Mouse (Mus musculus): ENCODE results near the gene Tbce.
A peak's percentile ranks its signal among the peaks of the same experiment; 100 is the strongest.

Tbce gene

GRCm38 (mm10) chr13:13968629-13969111, 70.8 kb downstream of the Tbce start:
- peak; percentile 89 for DNase-seq (ENCODE audit: low read depth, low spot score)

- no peak for DNase-seq (ENCODE audit: low read depth, low spot score)
Measured at GRCm38 (mm10) chr13:13966172-13966571, 73.3 kb downstream of the Tbce start.

DNA sequence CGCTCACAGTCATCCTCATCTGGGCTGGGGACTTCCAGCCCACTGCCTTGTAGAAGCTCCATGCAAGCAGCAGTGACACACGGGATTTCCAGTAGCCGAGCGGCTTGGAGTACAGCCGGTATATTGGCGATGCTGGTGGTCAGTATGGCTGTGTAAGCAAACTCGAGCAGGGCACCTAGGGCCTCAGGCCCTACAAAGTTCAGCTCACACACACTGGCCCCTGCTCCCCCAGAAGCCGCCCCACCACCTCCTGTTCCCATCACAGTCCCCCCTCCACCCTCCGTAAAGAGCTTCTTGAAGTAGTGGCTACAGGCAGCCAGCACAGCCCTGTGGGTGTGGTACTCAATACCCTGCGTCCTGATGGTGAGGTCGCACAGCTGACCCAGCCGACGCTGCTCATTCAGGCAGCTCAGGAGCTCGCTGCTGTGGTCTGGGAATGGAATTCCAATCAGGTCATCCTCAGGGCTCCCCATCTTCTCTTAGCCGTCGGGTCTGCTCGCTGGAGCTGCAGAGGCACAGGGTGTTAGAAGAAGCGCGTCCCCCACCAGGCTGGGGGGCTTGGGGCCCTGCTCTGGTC, 74.0 kb downstream of the Tbce start:
- DNase-seq (ENCODE audit: low read depth, low spot score) = no peak

DNA sequence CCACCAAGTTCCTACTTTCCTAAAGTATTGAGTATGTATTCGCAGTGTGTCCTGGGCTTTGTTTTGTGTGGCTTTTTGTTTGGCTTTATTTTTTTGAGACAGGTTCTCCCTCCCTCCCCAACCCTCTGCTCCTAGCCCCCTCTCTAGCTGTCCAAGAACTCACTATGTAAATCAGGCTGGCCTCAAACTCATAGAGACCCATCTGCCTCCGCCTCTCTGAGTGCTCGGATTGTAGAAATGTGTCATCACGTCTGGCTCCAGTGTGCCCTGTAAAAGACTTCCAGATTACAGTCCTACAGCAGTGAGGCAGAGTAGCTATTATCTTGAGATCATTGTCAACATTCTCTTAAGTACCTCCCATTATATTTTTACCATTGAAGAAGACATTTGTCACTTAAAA, 78.4 kb downstream of the Tbce start:
- peak; percentile 7 for DNase-seq (ENCODE audit: low read depth, low spot score)

GRCm38 (mm10) chr13:13960211-13960610, 79.2 kb downstream of the Tbce start:
- no peak for DNase-seq (ENCODE audit: low read depth, low spot score)

DNA sequence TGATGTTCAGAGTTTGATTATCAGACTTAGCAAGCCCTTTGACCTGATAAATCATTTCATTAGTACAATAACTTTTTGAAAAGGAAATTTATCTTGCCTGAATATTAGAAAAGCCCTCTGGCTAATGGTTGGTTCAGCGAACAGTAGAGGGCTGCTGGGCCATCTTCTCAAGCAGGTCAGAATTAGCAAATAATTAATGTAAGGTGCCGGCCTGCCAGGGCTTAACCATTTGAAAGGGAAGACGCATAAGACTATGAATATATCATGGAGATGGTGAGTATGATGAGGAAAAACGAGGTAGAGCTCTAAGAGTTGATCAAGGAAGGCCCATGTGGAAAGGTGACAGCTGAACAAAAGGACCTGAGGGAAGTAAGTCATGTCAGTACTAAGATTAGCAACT, 82.8 kb downstream of the Tbce start:
- no peak for DNase-seq (ENCODE audit: low read depth, low spot score)

DNA sequence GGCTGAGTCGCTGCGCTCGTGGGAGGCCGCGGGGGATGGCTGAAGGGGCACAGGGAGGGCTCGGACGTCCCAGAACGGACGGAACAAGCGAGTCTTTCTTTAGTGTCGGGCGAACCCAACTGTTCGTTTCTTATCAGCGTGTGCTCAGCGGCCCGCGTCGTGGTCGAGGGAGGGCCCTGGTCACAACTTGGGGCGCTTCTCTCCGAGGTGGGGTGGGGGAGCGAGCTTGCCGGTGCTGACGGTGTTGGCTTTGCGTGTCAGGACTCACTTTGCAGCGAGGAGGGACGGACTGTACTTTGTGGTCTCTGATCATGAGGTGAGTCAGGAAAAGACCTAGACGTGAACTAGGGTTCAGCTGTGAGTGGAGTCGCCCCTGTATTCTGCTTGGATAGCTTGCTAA, 84.5 kb downstream of the Tbce start:
- peak; percentile 29 for DNase-seq (ENCODE audit: low read depth, low spot score)

GRCm38 (mm10) chr13:13953874-13954832, 85.3 kb downstream of the Tbce start, which contains the start of gene B3galnt2:
B3galnt2 (plus strand) TSS chr13:13954469.
- peak; percentile 100 for DNase-seq (ENCODE audit: low read depth, low spot score)
